Mouse (Mus musculus) ES-CJ7 (cell line): ENCODE measurements at regions not wholly inside any gene's neighbourhood (a gene's known extent, or its start where the extent isn't known, plus 50 kb on each side); places are given as distances from the start of the nearest gene placed in this dataset.
A peak's percentile ranks its signal among the peaks of the same experiment; 100 is the strongest.

Source experiments
- DNase-seq: peaks from one replicate; pipeline ENCODE4 v3.0.0; 2011; ENCODE audit warnings: low read depth, low spot score

DNA sequence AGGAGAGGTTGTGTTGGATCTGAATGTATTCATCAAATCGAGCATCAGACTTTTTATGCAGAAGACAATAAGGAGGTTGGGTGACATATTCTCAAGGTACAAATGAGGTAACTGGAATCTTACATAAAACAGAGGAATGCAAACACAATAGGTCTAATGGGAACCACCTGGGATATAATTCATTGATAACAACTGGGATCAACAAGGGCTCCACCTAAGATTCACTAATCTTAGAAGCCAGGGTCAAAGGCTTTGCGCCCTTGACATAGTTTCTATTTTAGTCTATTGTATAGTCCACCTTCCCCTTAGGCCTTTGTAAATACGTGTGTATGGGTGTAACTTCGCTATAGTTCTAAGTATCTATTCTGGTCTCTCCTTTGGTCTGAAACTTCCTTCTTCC is 269.0 kb downstream of the Ankrd7 start:
- DNase-seq: peak; percentile 16

DNA sequence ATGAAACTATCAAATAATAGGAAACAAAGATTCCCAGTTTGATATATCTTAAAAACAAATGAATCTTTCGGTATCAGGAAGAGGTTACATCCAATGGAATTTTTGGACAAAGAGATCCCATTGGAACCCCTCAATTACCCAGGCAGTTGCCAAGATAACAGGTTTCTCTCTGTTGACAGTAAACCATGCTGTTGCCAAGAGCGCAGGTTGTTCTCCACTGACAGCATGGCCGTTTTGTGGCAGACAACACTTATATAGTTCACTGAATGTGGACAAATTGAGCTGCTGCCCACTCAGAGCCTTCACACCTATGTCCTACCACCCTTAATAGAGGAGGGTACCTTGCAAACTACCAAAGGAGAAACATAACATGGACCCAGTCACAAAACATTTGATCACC is 297.4 kb downstream of the Ankrd7 start:
- DNase-seq: no peak

DNA sequence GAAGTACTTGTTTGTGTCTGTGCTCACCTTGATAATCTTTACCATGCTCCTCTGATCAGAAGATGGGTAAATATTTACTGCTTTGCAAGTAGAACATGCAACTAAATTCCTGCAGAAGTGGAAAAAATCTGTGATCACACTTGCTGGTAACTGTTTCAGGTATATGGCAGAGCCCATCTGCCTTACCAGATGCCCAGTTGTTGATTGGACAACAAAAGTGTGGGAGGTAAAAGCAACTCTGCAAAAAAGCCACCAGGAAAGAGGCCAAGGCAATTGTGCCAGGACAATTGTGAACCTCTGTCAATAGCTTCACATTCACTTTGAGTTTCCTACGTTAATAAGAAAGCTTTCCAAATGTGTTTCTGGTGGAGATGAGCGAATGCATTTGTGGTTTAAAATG is 298.1 kb downstream of the Ankrd7 start:
- DNase-seq: no peak
